Mouse (Mus musculus) layer of hippocampus, adult 2 months (tissue): ENCODE results near the gene Pigp. TPM values are rescaled to one million over a fixed set of nuclear protein-coding genes. Genes with fewer than 3 reads are reported as not detected.

Experiments used
- DNase-seq, 2 experiments: peaks; one replicate each; pipeline ENCODE4 v3.0.0; 2022; ENCODE audit warnings: low spot score in 2 of 2
- H3K27ac ChIP-seq: fragments of 200-600 bp; 2 replicates; pipeline ENCODE4 v1.8.1; 2022
- H3K4me3 ChIP-seq: fragments of 200-600 bp; 2 replicates; pipeline ENCODE4 v1.8.1; 2022; ENCODE audit warnings: mild to moderate bottlenecking
- CTCF ChIP-seq: fragments of 200-600 bp; conservative IDR thresholded peaks from 2 replicates; pipeline ENCODE4 v1.8.1; 2022; ENCODE audit warnings: antibody characterized with exemption, mild to moderate bottlenecking, moderate library complexity
- total RNA-seq, 2 experiments: library from RNA; stranded (reverse); gene quantifications; 2 replicates each; pipeline ENCODE4 v1.2.3; 2021

The Pigp gene
- total RNA-seq, 2 experiments from 2014 or later = 39.8 to 42.8 TPM

- no peak within 1 kb of the TSS for H3K27ac ChIP-seq
- DNase-seq = no peak
- TF ChIP-seq CTCF = no peak
- peak within 1 kb of the TSS; percentile 54 for H3K4me3 ChIP-seq
Observed at GRCm38 (mm10) chr16:94327781-94328711, 43.6 kb downstream of the Pigp start, which contains the start of gene Ripply3. Gene Ripply3, plus strand, starts transcription at chr16:94328420.

GRCm38 (mm10) chr16:94326008-94326407 is 45.6 kb downstream of the Pigp start:
- no peak for DNase-seq
- Histone ChIP-seq H3K4me3 (no peak overlapping the region), H3K27ac (no peak overlapping the region)
- TF ChIP-seq CTCF = no peak

- TF ChIP-seq CTCF = no peak
- no peak for DNase-seq
Observed at GRCm38 (mm10) chr16:94323681-94324080, 48.0 kb downstream of the Pigp start.

GRCm38 (mm10) chr16:94320223-94320622 is 51.4 kb downstream of the Pigp start:
- DNase-seq = no peak
- TF ChIP-seq CTCF = no peak
- Histone ChIP-seq H3K27ac (no peak overlapping the region), H3K4me3 (no peak overlapping the region)

More at GRCm38 (mm10) chr16:94323681-94324080, 48.0 kb downstream of the Pigp start:
- Histone ChIP-seq H3K27ac (no peak overlapping the region), H3K4me3 (no peak overlapping the region)

GRCm38 (mm10) chr16:94317752-94318151 is 53.9 kb downstream of the Pigp start:
- H3K4me3 ChIP-seq = no peak overlapping the region
- H3K27ac ChIP-seq = no peak overlapping the region
- no peak for TF ChIP-seq CTCF
- DNase-seq = no peak

- TF ChIP-seq CTCF = no peak
- no peak for DNase-seq
Observed at GRCm38 (mm10) chr16:94315215-94315614, 56.4 kb downstream of the Pigp start.

GRCm38 (mm10) chr16:94314626-94315025 is 57.0 kb downstream of the Pigp start:
- no peak for DNase-seq
- H3K4me3 ChIP-seq = no peak overlapping the region
- peak overlapping the region; percentile 99; the same call in 1 of the 2 replicates for H3K27ac ChIP-seq
- no peak for TF ChIP-seq CTCF

More at GRCm38 (mm10) chr16:94315215-94315614, 56.4 kb downstream of the Pigp start:
- Histone ChIP-seq H3K27ac (no peak overlapping the region), H3K4me3 (no peak overlapping the region)

- H3K27ac ChIP-seq = peak within 1 kb of the TSS; percentile 99
- peak within 1 kb of the TSS; percentile 86 for H3K4me3 ChIP-seq
- peak; percentile 99 for TF ChIP-seq CTCF
- peak; percentile 96 to 99 for DNase-seq
Observed at GRCm38 (mm10) chr16:94313229-94314030, 58.2 kb downstream of the Pigp start, which contains the start of gene Hlcs. Gene Hlcs, minus strand, starts transcription at chr16:94313571.

- TF ChIP-seq CTCF = peak; percentile 51
- DNase-seq = peak; percentile 77 to 84
- Histone ChIP-seq H3K27ac (peak overlapping the region; percentile 99), H3K4me3 (peak overlapping the region; percentile 86)
Observed at GRCm38 (mm10) chr16:94312663-94313228, 58.9 kb downstream of the Pigp start.

- no peak for DNase-seq
- peak overlapping the region; percentile 86 for H3K4me3 ChIP-seq
- TF ChIP-seq CTCF = no peak
- peak overlapping the region; percentile 99 for H3K27ac ChIP-seq
Observed at GRCm38 (mm10) chr16:94311931-94312330, 59.7 kb downstream of the Pigp start.

- Histone ChIP-seq H3K27ac (peak overlapping the region; percentile 68; the same call in 1 of the 2 replicates), H3K4me3 (no peak overlapping the region)
- DNase-seq = no peak
- TF ChIP-seq CTCF = no peak
Observed at GRCm38 (mm10) chr16:94311416-94311815, 60.2 kb downstream of the Pigp start.

- H3K27ac ChIP-seq = peak overlapping the region; percentile 18; the same call in 1 of the 2 replicates
- no peak for DNase-seq
- no peak overlapping the region for H3K4me3 ChIP-seq
Observed at GRCm38 (mm10) chr16:94309025-94309424, 62.6 kb downstream of the Pigp start.

More at GRCm38 (mm10) chr16:94309025-94309424, 62.6 kb downstream of the Pigp start:
- no peak for TF ChIP-seq CTCF

Other genes starting within 250 kb of the Pigp start
- gene Hlcs, start 58.3 kb downstream of the Pigp start, total RNA-seq = 10 to 100 TPM; 14.0 to 15.2 TPM
- under 1 TPM in 1 of 2 experiments, not detected in 1; 0.29 TPM for gene Ripply3, start 43.4 kb downstream of the Pigp start, total RNA-seq
- 100 to 1,000 TPM; 794 to 837 TPM for gene Ttc3, start 1.2 kb downstream of the Pigp start, total RNA-seq
- gene Vps26c, start 155.0 kb upstream of the Pigp start, total RNA-seq = 10 to 100 TPM; 30.7 to 35.2 TPM
- 10 to 100 TPM; 95.0 to 98.9 TPM for gene Dyrk1a, start 198.2 kb upstream of the Pigp start, total RNA-seq